8 mouse cellular contexts compared by ENCODE assay signal in the genomic region with DNA sequence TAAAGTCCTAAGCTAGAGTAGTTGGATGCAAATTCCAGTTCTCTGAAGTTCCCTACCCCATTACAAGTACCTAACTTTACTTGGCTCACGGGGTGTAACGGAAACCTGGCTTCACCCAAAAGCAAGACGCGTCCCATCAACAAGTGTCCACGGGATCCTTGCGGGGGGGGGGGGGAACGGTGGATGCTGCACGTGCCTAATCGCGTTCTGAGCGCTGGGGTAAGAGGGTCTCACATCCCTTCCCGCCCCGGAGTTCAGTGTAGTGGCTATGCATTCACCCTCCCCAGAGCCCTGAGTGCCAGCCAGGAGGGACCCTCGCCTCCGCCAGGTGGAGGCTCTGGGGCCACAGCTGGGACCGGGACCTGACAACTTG. TPM values are rescaled to one million over a fixed set of nuclear protein-coding genes. Genes with fewer than 3 reads are reported as not detected.
DNase-seq lines count a peak whose midpoint lies in the region; ATAC-seq lines count a peak whose summit lies in the region.

No protein-coding gene starts in this region.

- peak overlapping the region; percentile 98 for H3K4me2 ChIP-seq in kidney, embryonic 16.5 days (replicated peaks; ENCODE audit: low read depth, low read length)
- H3K4me2 ChIP-seq in hindbrain, embryonic 16.5 days (ENCODE audit: low read length), result peak overlapping the region; percentile 100
- peak overlapping the region; percentile 86 for H3K4me2 ChIP-seq in midbrain, embryonic 16.5 days (ENCODE audit: low read length)

- DNase-seq in kidney, postnatal 14 days, result no peak
- no peak for DNase-seq in B cell, adult 2 months
- DNase-seq in left cerebral cortex, adult 11 months (ENCODE audit: low spot score), result no peak
- no peak for DNase-seq in thymus, postnatal 0 days (ENCODE audit: low spot score)

- peak overlapping the region; percentile 78 for H3K4me3 ChIP-seq in kidney, embryonic 16.5 days (ENCODE audit: low read length)
- peak overlapping the region; percentile 94 for H3K4me3 ChIP-seq in brown adipose tissue, adult 24 weeks (ENCODE audit: insufficient read depth, low read depth, low read length)
- H3K4me3 ChIP-seq in hindbrain, embryonic 16.5 days (ENCODE audit: low read length), result peak overlapping the region; percentile 88
- peak overlapping the region; percentile 89 for H3K4me3 ChIP-seq in midbrain, embryonic 16.5 days (ENCODE audit: low read depth, low read length)

- peaks cover 10% of the 10 kb centered on the region for H3K4me1 ChIP-seq in kidney, embryonic 16.5 days (ENCODE audit: insufficient read depth, low read length)
- 0 out of 2 replicates have a peak, but pooled peaks cover 2% of the 10 kb centered on the region for H3K4me1 ChIP-seq in brown adipose tissue, adult 24 weeks (ENCODE audit: control insufficient read depth, insufficient read depth, insufficient read length, low read length)
- peaks cover 5% of the 10 kb centered on the region for H3K4me1 ChIP-seq in hindbrain, embryonic 16.5 days (ENCODE audit: control insufficient read depth, insufficient read depth, low read depth, low read length)
- H3K4me1 ChIP-seq in midbrain, embryonic 16.5 days (ENCODE audit: control insufficient read depth, insufficient read depth, low read length), result peaks cover 7% of the 10 kb centered on the region

- 1% methylated on average over 16 of the region's 16 CpGs for WGBS in kidney, embryonic 16.5 days
- 3% methylated on average over 11 of the region's 16 CpGs for WGBS in hindbrain, embryonic 16.5 days
- 0% methylated on average over 16 of the region's 16 CpGs for WGBS in midbrain, embryonic 16.5 days

- peaks cover 8% of the 10 kb centered on the region; the same call in 1 of the 2 replicates for H3K27me3 ChIP-seq in kidney, embryonic 16.5 days (ENCODE audit: insufficient read depth, low read length)
- peaks cover 8% of the 10 kb centered on the region for H3K27me3 ChIP-seq in hindbrain, embryonic 16.5 days (replicated peaks; ENCODE audit: control insufficient read depth, insufficient read depth, low read length)
- peaks cover 12% of the 10 kb centered on the region for H3K27me3 ChIP-seq in midbrain, embryonic 16.5 days (ENCODE audit: control insufficient read depth, insufficient read depth, low read depth, low read length)

- H3K9me3 ChIP-seq in kidney, embryonic 16.5 days (ENCODE audit: low read length), result no peaks in the 10 kb centered on the region
- H3K9me3 ChIP-seq in hindbrain, embryonic 16.5 days (ENCODE audit: control insufficient read depth, low read length), result no peaks in the 10 kb centered on the region
- no peaks in the 10 kb centered on the region for H3K9me3 ChIP-seq in midbrain, embryonic 16.5 days (replicated peaks; ENCODE audit: control insufficient read depth, low read length, poor library complexity, severe bottlenecking)

- ATAC-seq in kidney, embryonic 16.5 days (ENCODE audit: low FRiP score, low TSS enrichment), result peak; percentile 43
- peak; percentile 51 for ATAC-seq in hindbrain, embryonic 16.5 days
- ATAC-seq in midbrain, embryonic 16.5 days, result peak; percentile 59

- no peaks in the 10 kb centered on the region for H3K36me3 ChIP-seq in kidney, embryonic 16.5 days (ENCODE audit: insufficient read depth, low read length)
- H3K36me3 ChIP-seq in hindbrain, embryonic 16.5 days (ENCODE audit: control insufficient read depth, insufficient read depth, low read length), result no peaks in the 10 kb centered on the region
- H3K36me3 ChIP-seq in midbrain, embryonic 16.5 days (ENCODE audit: control insufficient read depth, insufficient read depth, low read length), result no peaks in the 10 kb centered on the region

- H3K27ac ChIP-seq in kidney, embryonic 16.5 days (ENCODE audit: low read length), result no peak overlapping the region
- peak overlapping the region; percentile 75 for H3K27ac ChIP-seq in brown adipose tissue, adult 24 weeks (replicated peaks; ENCODE audit: low read depth, low read length)
- H3K27ac ChIP-seq in hindbrain, embryonic 16.5 days (ENCODE audit: low read depth, low read length), result no peak overlapping the region
- no peak overlapping the region for H3K27ac ChIP-seq in midbrain, embryonic 16.5 days (ENCODE audit: low read length)

- H3K9ac ChIP-seq in kidney, embryonic 16.5 days (replicated peaks; ENCODE audit: low read length), result peak overlapping the region; percentile 64
- peak overlapping the region; percentile 74 for H3K9ac ChIP-seq in hindbrain, embryonic 16.5 days (ENCODE audit: low read depth, low read length)
- H3K9ac ChIP-seq in midbrain, embryonic 16.5 days (ENCODE audit: low read depth, low read length), result peak overlapping the region; percentile 74

RNA-seq across cellular contexts. Expression of a gene that starts 0.8 kb away (rescaled TPM):
- 1.9 and 2.5 TPM in 2 replicates for polyA plus RNA-seq in kidney, embryonic 16.5 days (2015; fragmentation: Nextera tagmentation; extraction: Ambion mirVana)
- polyA plus RNA-seq in brown adipose tissue, adult 24 weeks (2012; ENCODE audit: insufficient read depth, insufficient read length, missing spikeins), result 1.3 and 1.8 TPM in 2 replicates
- polyA plus RNA-seq in hindbrain, embryonic 16.5 days (2015; fragmentation: Nextera tagmentation; extraction: Ambion mirVana), result 5.5 and 6.3 TPM in 2 replicates
- 5.3 and 6.0 TPM in 2 replicates for polyA plus RNA-seq in midbrain, embryonic 16.5 days (2015; fragmentation: Nextera tagmentation; extraction: Ambion mirVana)
- 16.1 and 16.6 TPM in 2 replicates for polyA plus RNA-seq in thymus, postnatal 0 days (2015; fragmentation: Nextera tagmentation; extraction: Ambion mirVana)
